Comparison of ENCODE assay signal across 8 mouse cellular contexts in genomic region chr17:88529519-88530235, GRCm38 (mm10). TPM values are rescaled to one million over a fixed set of nuclear protein-coding genes. Genes with fewer than 3 reads are reported as not detected.
DNase-seq lines count a peak whose midpoint lies in the region; ATAC-seq and TF ChIP-seq lines count a peak whose summit lies in the region.

Gene Ppp1r21, plus strand, starts transcription at chr17:88530118.

- peak within 1 kb of the TSS; percentile 82 for H3K4me2 ChIP-seq in heart, embryonic 15.5 days
- peak within 1 kb of the TSS; percentile 94 for H3K4me2 ChIP-seq in liver, embryonic 14.5 days (ENCODE audit: low read depth)
- H3K4me2 ChIP-seq in neural tube, embryonic 11.5 days (ENCODE audit: low read depth) = peak within 1 kb of the TSS; percentile 58
- H3K4me2 ChIP-seq in stomach, postnatal 0 days (replicated peaks; ENCODE audit: low read depth) = peak within 1 kb of the TSS; percentile 79

- H3K27ac ChIP-seq in forebrain, embryonic 10.5 days = peak within 1 kb of the TSS; percentile 89
- peak within 1 kb of the TSS; percentile 72 for H3K27ac ChIP-seq in heart, embryonic 15.5 days
- H3K27ac ChIP-seq in liver, embryonic 14.5 days = no peak within 1 kb of the TSS
- H3K27ac ChIP-seq in neural tube, embryonic 11.5 days (ENCODE audit: low read depth, low read length) = peak within 1 kb of the TSS; percentile 72
- peak within 1 kb of the TSS; percentile 76 for H3K27ac ChIP-seq in stomach, postnatal 0 days (replicated peaks)

- 0 out of 2 replicates have a peak, but pooled peaks cover 2% of the 10 kb centered on the region for H3K36me3 ChIP-seq in forebrain, embryonic 10.5 days (replicated peaks)
- no peaks in the 10 kb centered on the region for H3K36me3 ChIP-seq in heart, embryonic 15.5 days
- no peaks in the 10 kb centered on the region for H3K36me3 ChIP-seq in liver, embryonic 14.5 days (replicated peaks; ENCODE audit: control insufficient read depth, insufficient read depth, low read depth)
- H3K36me3 ChIP-seq in neural tube, embryonic 11.5 days (ENCODE audit: control insufficient read depth, insufficient read depth, low read length) = no peaks in the 10 kb centered on the region
- no peaks in the 10 kb centered on the region for H3K36me3 ChIP-seq in stomach, postnatal 0 days (ENCODE audit: control insufficient read depth, insufficient read depth, low read length)

- peak; percentile 95 to 96 for DNase-seq in CD8-positive naive resting alpha-beta T cell, adult 2 months (ENCODE audit: low read depth in 2 of 2, low spot score in 2 of 2)
- DNase-seq in c-Kit-positive CD71-negative TER-119-negative erythroid progenitor cells, embryonic 14.5 days (ENCODE audit: low read depth) = peak; percentile 81
- peak; percentile 96 for DNase-seq in forebrain, embryonic 10.5 days (ENCODE audit: extremely low spot score, low spot score)
- DNase-seq in kidney, postnatal 25 days = peak; percentile 99 to 100
- peak; percentile 79 to 86 (median 81) for DNase-seq in liver, embryonic 14.5 days (ENCODE audit: low read depth in 3 of 3, low spot score in 3 of 3)
- DNase-seq in neural tube, embryonic 11.5 days (ENCODE audit: low spot score) = peak; percentile 97
- peak; percentile 99 for DNase-seq in stomach, postnatal 0 days (ENCODE audit: low spot score)

- 7% methylated on average over 43 of the region's 49 CpGs for WGBS in forebrain, embryonic 10.5 days
- 7% methylated on average over 44 of the region's 49 CpGs for WGBS in heart, embryonic 15.5 days
- WGBS in liver, embryonic 14.5 days (ENCODE audit: insufficient replicate concordance) = 7% methylated on average over 47 of the region's 49 CpGs
- 8% methylated on average over 43 of the region's 49 CpGs for WGBS in neural tube, embryonic 11.5 days
- WGBS in stomach, postnatal 0 days = 5% methylated on average over 47 of the region's 49 CpGs

- ATAC-seq in heart, embryonic 15.5 days (replicated peaks; ENCODE audit: insufficient number of reproducible peaks, insufficient read depth, low FRiP score, low read depth) = peak; percentile 98
- ATAC-seq in liver, embryonic 14.5 days (ENCODE audit: insufficient read depth) = peak; percentile 96
- peak; percentile 96 for ATAC-seq in neural tube, embryonic 11.5 days (ENCODE audit: insufficient read depth, low FRiP score, low TSS enrichment)
- peak; percentile 98 for ATAC-seq in stomach, postnatal 0 days (ENCODE audit: low FRiP score, low TSS enrichment)

- peak within 1 kb of the TSS; percentile 73 for H3K4me3 ChIP-seq in forebrain, embryonic 10.5 days
- H3K4me3 ChIP-seq in heart, embryonic 15.5 days = peak within 1 kb of the TSS; percentile 69
- H3K4me3 ChIP-seq in liver, embryonic 14.5 days (ENCODE audit: insufficient read depth in 1 of 2, low read depth in 2 of 2, low read length in 2 of 2) = peak within 1 kb of the TSS; percentile 73 to 86
- H3K4me3 ChIP-seq in neural tube, embryonic 11.5 days (ENCODE audit: low read depth, low read length) = peak within 1 kb of the TSS; percentile 46
- H3K4me3 ChIP-seq in stomach, postnatal 0 days (ENCODE audit: low read depth, low read length) = peak within 1 kb of the TSS; percentile 79

- H3K27me3 ChIP-seq in forebrain, embryonic 10.5 days (ENCODE audit: poor library complexity, severe bottlenecking) = peaks cover 6% of the 10 kb centered on the region
- no peaks in the 10 kb centered on the region for H3K27me3 ChIP-seq in heart, embryonic 15.5 days
- no peaks in the 10 kb centered on the region for H3K27me3 ChIP-seq in liver, embryonic 14.5 days (ENCODE audit: control insufficient read depth, insufficient read depth, low read length)
- no peaks in the 10 kb centered on the region for H3K27me3 ChIP-seq in neural tube, embryonic 11.5 days (ENCODE audit: control insufficient read depth, insufficient read depth, low read length)
- H3K27me3 ChIP-seq in stomach, postnatal 0 days (ENCODE audit: control insufficient read depth, insufficient read depth, low read length) = no peaks in the 10 kb centered on the region

- no peak for TF ChIP-seq CTCF in liver, embryonic 14.5 days (IDR thresholded peaks at IDR 0.05; ENCODE audit: low read depth)
- peak; percentile 29; the same call in 1 of the 2 replicates for TF ChIP-seq CTCF in stomach, postnatal 0 days (IDR thresholded peaks at IDR 0.05; ENCODE audit: low read depth)

- H3K9me3 ChIP-seq in forebrain, embryonic 10.5 days = no peaks in the 10 kb centered on the region
- H3K9me3 ChIP-seq in heart, embryonic 15.5 days (replicated peaks) = no peaks in the 10 kb centered on the region
- no peaks in the 10 kb centered on the region for H3K9me3 ChIP-seq in liver, embryonic 14.5 days (ENCODE audit: control insufficient read depth, low read length)
- no peaks in the 10 kb centered on the region for H3K9me3 ChIP-seq in neural tube, embryonic 11.5 days (ENCODE audit: control insufficient read depth, low read length)
- H3K9me3 ChIP-seq in stomach, postnatal 0 days (ENCODE audit: control insufficient read depth, low read length) = no peaks in the 10 kb centered on the region

- TF ChIP-seq EP300 in liver, embryonic 14.5 days (IDR thresholded peaks at IDR 0.05; ENCODE audit: low read depth) = no peak
- TF ChIP-seq EP300 in stomach, postnatal 0 days (optimal IDR thresholded peaks at IDR 0.05) = no peak

- peak within 1 kb of the TSS; percentile 75 for H3K9ac ChIP-seq in heart, embryonic 15.5 days
- peak within 1 kb of the TSS; percentile 76 for H3K9ac ChIP-seq in liver, embryonic 14.5 days (replicated peaks)
- H3K9ac ChIP-seq in neural tube, embryonic 11.5 days (ENCODE audit: low read length) = peak within 1 kb of the TSS; percentile 64
- H3K9ac ChIP-seq in stomach, postnatal 0 days (ENCODE audit: low read length) = peak within 1 kb of the TSS; percentile 74

- H3K4me1 ChIP-seq in forebrain, embryonic 10.5 days = peaks cover 16% of the 10 kb centered on the region
- peaks cover 13% of the 10 kb centered on the region for H3K4me1 ChIP-seq in heart, embryonic 15.5 days (replicated peaks)
- H3K4me1 ChIP-seq in liver, embryonic 14.5 days (replicated peaks; ENCODE audit: control insufficient read depth in 2 of 2, insufficient read depth in 2 of 2, low read length in 1 of 2) = peaks cover 5 to 15% of the 10 kb centered on the region in 2 experiments
- peaks cover 5% of the 10 kb centered on the region; the same call in 1 of the 2 replicates for H3K4me1 ChIP-seq in neural tube, embryonic 11.5 days (ENCODE audit: control insufficient read depth, insufficient read depth, low read length)
- no peaks in the 10 kb centered on the region for H3K4me1 ChIP-seq in stomach, postnatal 0 days (replicated peaks; ENCODE audit: control insufficient read depth, insufficient read depth)

RNA-seq across cellular contexts. Expression of gene Ppp1r21, which starts in this region (rescaled TPM):
- polyA plus RNA-seq in forebrain, embryonic 10.5 days (2016; fragmentation: Nextera tagmentation; extraction: Ambion mirVana) = 17.4 and 19.7 TPM in 2 replicates
- 8.7 and 13.0 TPM in 2 replicates for polyA plus RNA-seq in heart, embryonic 15.5 days (2015; fragmentation: Nextera tagmentation; extraction: Ambion mirVana)
- 9.4 and 11.2 TPM in 2 replicates for polyA plus RNA-seq in liver, embryonic 14.5 days (2012; rRNA removed)
- polyA plus RNA-seq in liver, embryonic 14.5 days (2014; fragmentation: Nextera tagmentation; extraction: Ambion mirVana) = 8.8 and 9.1 TPM in 2 replicates
- 25.6 and 29.3 TPM in 2 replicates for polyA plus RNA-seq in neural tube, embryonic 11.5 days (2014; fragmentation: Nextera tagmentation; extraction: Ambion mirVana)
- 10.4 and 11.1 TPM in 2 replicates for polyA plus RNA-seq in stomach, postnatal 0 days (2015; fragmentation: Nextera tagmentation; extraction: Ambion mirVana)
